Mouse (Mus musculus): ENCODE measurements around the gene Sdccag8. TPM values are rescaled to one million over a fixed set of nuclear protein-coding genes. Genes with fewer than 3 reads are reported as not detected.

Gene Sdccag8
- total RNA-seq, 4 experiments from 2014 or later = 9.7 to 20.9 (median 12.7) TPM

DNA sequence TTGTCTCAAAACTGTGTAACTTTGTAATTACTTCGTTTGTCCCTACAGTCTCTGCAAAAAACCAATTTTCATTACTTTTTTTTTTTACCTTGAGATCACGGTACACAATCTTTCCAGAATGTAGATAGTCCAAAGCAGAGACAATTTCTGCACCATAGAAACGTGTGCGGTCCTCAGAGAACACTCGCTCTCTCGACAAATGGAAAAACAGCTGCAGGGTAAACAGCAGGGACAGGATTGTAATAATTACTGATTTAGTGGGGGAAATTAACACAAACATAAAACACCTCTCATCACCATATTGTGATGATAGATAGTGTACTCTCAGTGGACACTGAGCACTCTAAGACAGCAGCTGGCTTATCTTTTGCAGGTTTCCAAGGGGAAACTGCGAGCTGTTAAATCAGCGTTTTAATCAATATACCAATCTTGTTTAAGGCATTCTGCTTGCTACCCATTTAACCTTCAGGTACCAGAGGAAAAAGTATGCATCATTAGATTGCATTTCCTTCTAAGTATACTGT lies 252.7 kb downstream of the Sdccag8 start:
- DNase-seq = no peak

DNA sequence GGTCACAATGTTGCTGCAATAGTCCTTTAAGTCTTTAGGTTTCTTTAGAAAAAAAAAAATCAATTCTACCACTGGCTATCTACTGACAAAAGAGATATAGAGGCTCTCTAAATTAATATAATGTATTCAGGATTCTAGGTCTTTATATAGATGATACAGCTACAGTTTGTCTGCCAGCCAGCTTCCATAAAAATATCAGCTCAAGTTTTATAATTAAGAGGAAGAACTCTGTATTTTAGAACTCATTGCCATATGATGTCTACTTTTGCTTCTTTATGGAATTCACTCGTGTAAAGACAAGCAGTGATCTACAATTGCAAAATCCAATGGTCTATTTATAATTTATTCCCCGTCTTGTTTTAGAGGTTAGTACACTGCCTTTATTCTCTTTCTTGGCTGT lies 254.7 kb downstream of the Sdccag8 start:
- DNase-seq = no peak

Small RNA genes within 50 kb of the gene (microRNA-seq; reads per million reads assigned to microRNA genes)
- gene Gm25993 (0 reads per million in 2 experiments), gene Mir350 (137 to 156 reads per million in 2 experiments)

Other genes starting within 250 kb of the Sdccag8 start
- 10 to 100 TPM; 27.4 to 44.4 (median 37.9) TPM for gene Cep170, start 593 bp upstream of the Sdccag8 start, total RNA-seq (2022)